Mouse (Mus musculus) kidney, postnatal 0 days (tissue): ENCODE measurements at regions not wholly inside any gene's neighbourhood (a gene's known extent, or its start where the extent isn't known, plus 50 kb on each side); places are given as distances from the start of the nearest gene placed in this dataset.

Source experiments
- ATAC-seq: fragments of 200-750 bp; cut with Nextera tagmentation; replicated peaks from 2 replicates; pipeline ENCODE4 v1.8.0; 2017; ENCODE audit warnings: low read depth, moderate number of reproducible peaks, moderate TSS enrichment, moderate library complexity; ENCODE audit not compliant: low FRiP score
- DNase-seq: peaks from one replicate; pipeline ENCODE4 v3.0.0-alpha.2; 2016; ENCODE audit warnings: low spot score
- H3K27ac ChIP-seq: fragments of 300-500 bp; sonication (generic); 2 replicates; pipeline ENCODE4 v1.5.1; 2014; ENCODE audit warnings: mild to moderate bottlenecking
- H3K27me3 ChIP-seq: fragments of 300-500 bp; sonication (generic); 2 replicates; pipeline ENCODE4 v1.6.1; 2014; ENCODE audit warnings: low read length, mixed read lengths; ENCODE audit not compliant: insufficient read depth
- H3K36me3 ChIP-seq: fragments of 300-500 bp; sonication (generic); 2 replicates; pipeline ENCODE4 v1.6.1; 2014; ENCODE audit warnings: low read length, mixed read lengths; ENCODE audit not compliant: insufficient read depth
- H3K4me1 ChIP-seq: fragments of 300-500 bp; sonication (generic); replicated peaks from 2 replicates; pipeline ENCODE4 v1.6.1; 2014; ENCODE audit warnings: antibody characterized with exemption, low read length, mixed read lengths; ENCODE audit not compliant: insufficient read depth
- H3K4me2 ChIP-seq: fragments of 300-500 bp; sonication (generic); 2 replicates; pipeline ENCODE4 v1.6.1; 2014; ENCODE audit warnings: mild to moderate bottlenecking, low read length, moderate library complexity, mixed read lengths
- H3K4me3 ChIP-seq: fragments of 300-500 bp; sonication (generic); replicated peaks from 2 replicates; pipeline ENCODE4 v1.5.1; 2014; ENCODE audit warnings: low read depth, low read length
- H3K9ac ChIP-seq: fragments of 300-500 bp; sonication (generic); 2 replicates; pipeline ENCODE4 v1.6.1; 2014; ENCODE audit warnings: low read depth, low read length
- H3K9me3 ChIP-seq: fragments of 300-500 bp; sonication (generic); replicated peaks from 2 replicates; pipeline ENCODE4 v1.6.1; 2016; ENCODE audit warnings: low read length, inconsistent platforms, mixed read lengths
- CTCF ChIP-seq: IDR thresholded peaks from 2 replicates; pipeline ENCODE4 v1.5.1; 2016; ENCODE audit warnings: antibody characterized with exemption, low read depth, mild to moderate bottlenecking, moderate library complexity
- WGBS: fragments of 180-500 bp; shearing (Covaris S2); extraction: QIAGEN DNeasy Blood & Tissue Kit; methylation state at CpG from one replicate; pipeline ENCODE4 v1.1.7; 2014; 5-methylcytosine and 5-hydroxymethylcytosine counted together

- Histone ChIP-seq H3K9me3 (no peaks in the 10 kb centered on the region), H3K36me3 (no peaks in the 10 kb centered on the region), H3K27ac (no peak overlapping the region), H3K27me3 (no peaks in the 10 kb centered on the region), H3K9ac (no peak overlapping the region), H3K4me1 (no peaks in the 10 kb centered on the region), H3K4me2 (no peak overlapping the region), H3K4me3 (no peak overlapping the region)
- TF ChIP-seq CTCF = peak; percentile 38
- 59% methylated on average over 4 of the region's 4 CpGs for WGBS
- DNase-seq = no peak
- no peak for ATAC-seq
These were observed 414.9 kb downstream of the Zfp536 start for GRCm38 (mm10) chr7:37358492-37358891.

- H3K4me1 ChIP-seq = no peaks in the 10 kb centered on the region
- no peak overlapping the region for H3K4me3 ChIP-seq
- H3K36me3 ChIP-seq = no peaks in the 10 kb centered on the region
- ATAC-seq = no peak
- H3K27ac ChIP-seq = no peak overlapping the region
- H3K9me3 ChIP-seq = no peaks in the 10 kb centered on the region
- DNase-seq = no peak
- TF ChIP-seq CTCF = no peak
- H3K9ac ChIP-seq = no peak overlapping the region
- H3K4me2 ChIP-seq = no peak overlapping the region
- no peaks in the 10 kb centered on the region for H3K27me3 ChIP-seq
- WGBS = 81% methylated on average over 8 of the region's 8 CpGs
These were observed 414.0 kb downstream of the Zfp536 start for GRCm38 (mm10) chr7:37359473-37359872.

GRCm38 (mm10) chr7:37360171-37360570 lies 413.3 kb downstream of the Zfp536 start:
- peak; percentile 90 for TF ChIP-seq CTCF
- ATAC-seq = no peak
- no peaks in the 10 kb centered on the region for H3K27me3 ChIP-seq
- peak; percentile 66 for DNase-seq
- H3K9ac ChIP-seq = no peak overlapping the region
- H3K27ac ChIP-seq = no peak overlapping the region
- H3K4me1 ChIP-seq = no peaks in the 10 kb centered on the region
- H3K4me2 ChIP-seq = no peak overlapping the region
- no peak overlapping the region for H3K4me3 ChIP-seq
- 13% methylated on average over 3 of the region's 3 CpGs for WGBS
- no peaks in the 10 kb centered on the region for H3K9me3 ChIP-seq
- no peaks in the 10 kb centered on the region for H3K36me3 ChIP-seq

- H3K27ac ChIP-seq = peak overlapping the region; percentile 19; the same call in 1 of the 2 replicates
- no peaks in the 10 kb centered on the region for H3K27me3 ChIP-seq
- no peaks in the 10 kb centered on the region for H3K36me3 ChIP-seq
- H3K9me3 ChIP-seq = no peaks in the 10 kb centered on the region
- H3K4me1 ChIP-seq = no peaks in the 10 kb centered on the region
- H3K4me2 ChIP-seq = peak overlapping the region; percentile 58
- 2% methylated on average over 16 of the region's 16 CpGs for WGBS
- peak; percentile 26; the same call in 1 of the 2 replicates for ATAC-seq
- TF ChIP-seq CTCF = no peak
- peak overlapping the region; percentile 20 for H3K4me3 ChIP-seq
- peak; percentile 65 for DNase-seq
- no peak overlapping the region for H3K9ac ChIP-seq
These were observed 411.5 kb downstream of the Zfp536 start for GRCm38 (mm10) chr7:37361802-37362441.

GRCm38 (mm10) chr7:37362879-37363278 lies 410.6 kb downstream of the Zfp536 start:
- no peaks in the 10 kb centered on the region for H3K27me3 ChIP-seq
- H3K4me2 ChIP-seq = peak overlapping the region; percentile 58; the same call in 1 of the 2 replicates
- H3K4me3 ChIP-seq = no peak overlapping the region
- no peak overlapping the region for H3K27ac ChIP-seq
- no peak for ATAC-seq
- TF ChIP-seq CTCF = no peak
- no peak overlapping the region for H3K9ac ChIP-seq
- H3K36me3 ChIP-seq = no peaks in the 10 kb centered on the region
- no peak for DNase-seq
- no peaks in the 10 kb centered on the region for H3K4me1 ChIP-seq
- WGBS = 35% methylated on average over 8 of the region's 8 CpGs
- no peaks in the 10 kb centered on the region for H3K9me3 ChIP-seq

GRCm38 (mm10) chr7:37363629-37364175 lies 409.7 kb downstream of the Zfp536 start:
- Histone ChIP-seq H3K9me3 (no peaks in the 10 kb centered on the region), H3K4me2 (no peak overlapping the region), H3K27ac (no peak overlapping the region), H3K27me3 (no peaks in the 10 kb centered on the region), H3K36me3 (no peaks in the 10 kb centered on the region), H3K4me3 (no peak overlapping the region), H3K9ac (no peak overlapping the region), H3K4me1 (no peaks in the 10 kb centered on the region)
- WGBS = 22% methylated on average over 10 of the region's 10 CpGs
- no peak for ATAC-seq
- no peak for DNase-seq
- no peak for TF ChIP-seq CTCF

- Histone ChIP-seq H3K4me2 (no peak overlapping the region), H3K27me3 (no peaks in the 10 kb centered on the region), H3K4me1 (no peaks in the 10 kb centered on the region), H3K4me3 (no peak overlapping the region), H3K9ac (no peak overlapping the region), H3K36me3 (no peaks in the 10 kb centered on the region), H3K9me3 (no peaks in the 10 kb centered on the region), H3K27ac (no peak overlapping the region)
- no peak for TF ChIP-seq CTCF
- DNase-seq = peak; percentile 46
- WGBS = 33% methylated on average over 9 of the region's 9 CpGs
- no peak for ATAC-seq
These were observed 409.2 kb downstream of the Zfp536 start for GRCm38 (mm10) chr7:37364221-37364620.
